Mouse (Mus musculus): ENCODE measurements around the gene Ston2. TPM values are rescaled to one million over a fixed set of nuclear protein-coding genes. Genes with fewer than 3 reads are reported as not detected.

Ston2 gene
- polyA plus RNA-seq, 1 experiment from 2014 or later, result 13.4 TPM

- Histone ChIP-seq H3K4me3 (ENCODE audit: low read length) (no peak overlapping the region), H3K27ac (ENCODE audit: low read depth, low read length) (no peak overlapping the region), H3K9ac (ENCODE audit: low read depth, low read length) (no peak overlapping the region), H3K27me3 (ENCODE audit: control insufficient read depth, insufficient read depth, low read length) (no peaks in the 10 kb centered on the region), H3K9me3 (ENCODE audit: control insufficient read depth, low read length) (no peaks in the 10 kb centered on the region), H3K36me3 (ENCODE audit: control insufficient read depth, insufficient read depth, low read length) (no peaks in the 10 kb centered on the region), H3K4me2 (replicated peaks; ENCODE audit: low read depth, low read length) (no peak overlapping the region), H3K4me1 (ENCODE audit: control insufficient read depth, insufficient read depth, low read length) (no peaks in the 10 kb centered on the region)
- WGBS, result 56% methylated on average over 4 of the region's 5 CpGs
- ATAC-seq (ENCODE audit: low FRiP score, low TSS enrichment), result no peak
Observed at GRCm38 (mm10) chr12:91709232-91709631, 79.0 kb downstream of the Ston2 start.

GRCm38 (mm10) chr12:91707807-91708206, 80.4 kb downstream of the Ston2 start:
- H3K9me3 ChIP-seq (ENCODE audit: control insufficient read depth, low read length), result no peaks in the 10 kb centered on the region
- WGBS, result 87% methylated on average over 4 of the region's 4 CpGs
- no peaks in the 10 kb centered on the region for H3K4me1 ChIP-seq (ENCODE audit: control insufficient read depth, insufficient read depth, low read length)

DNA sequence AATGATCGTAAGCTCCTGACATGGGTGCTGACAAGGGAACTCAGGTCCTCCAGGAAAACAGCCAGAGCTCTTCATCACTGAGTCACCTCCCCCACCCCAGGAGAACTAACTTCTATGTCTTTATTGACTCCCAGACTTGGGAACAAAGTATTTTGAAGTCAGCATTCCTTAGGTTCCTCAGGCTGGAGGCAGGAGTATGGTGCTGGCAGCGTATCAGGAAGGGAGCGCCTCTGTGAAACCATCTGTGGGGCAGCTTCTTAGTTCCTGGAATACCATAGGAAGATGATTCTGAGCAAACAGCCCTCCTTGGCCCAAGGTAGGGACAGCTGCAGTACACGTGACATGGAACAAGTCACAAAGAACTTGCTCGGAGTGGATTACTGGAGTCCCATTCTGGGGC, 84.7 kb downstream of the Ston2 start:
- WGBS, result 87% methylated on average over 5 of the region's 5 CpGs
- Histone ChIP-seq H3K27me3 (ENCODE audit: control insufficient read depth, insufficient read depth, low read length) (no peaks in the 10 kb centered on the region), H3K4me3 (ENCODE audit: low read length) (no peak overlapping the region), H3K36me3 (ENCODE audit: control insufficient read depth, insufficient read depth, low read length) (no peaks in the 10 kb centered on the region), H3K9me3 (ENCODE audit: control insufficient read depth, low read length) (no peaks in the 10 kb centered on the region), H3K9ac (ENCODE audit: low read depth, low read length) (no peak overlapping the region), H3K27ac (ENCODE audit: low read depth, low read length) (no peak overlapping the region), H3K4me2 (replicated peaks; ENCODE audit: low read depth, low read length) (no peak overlapping the region), H3K4me1 (ENCODE audit: control insufficient read depth, insufficient read depth, low read length) (no peaks in the 10 kb centered on the region)
- no peak for ATAC-seq (ENCODE audit: low FRiP score, low TSS enrichment)

More at GRCm38 (mm10) chr12:91707807-91708206, 80.4 kb downstream of the Ston2 start:
- no peak overlapping the region for H3K4me2 ChIP-seq (replicated peaks; ENCODE audit: low read depth, low read length)
- H3K36me3 ChIP-seq (ENCODE audit: control insufficient read depth, insufficient read depth, low read length), result no peaks in the 10 kb centered on the region
- ATAC-seq (ENCODE audit: low FRiP score, low TSS enrichment), result no peak
- H3K4me3 ChIP-seq (ENCODE audit: low read length), result no peak overlapping the region
- no peak overlapping the region for H3K27ac ChIP-seq (ENCODE audit: low read depth, low read length)
- no peaks in the 10 kb centered on the region for H3K27me3 ChIP-seq (ENCODE audit: control insufficient read depth, insufficient read depth, low read length)
- H3K9ac ChIP-seq (ENCODE audit: low read depth, low read length), result no peak overlapping the region

DNA sequence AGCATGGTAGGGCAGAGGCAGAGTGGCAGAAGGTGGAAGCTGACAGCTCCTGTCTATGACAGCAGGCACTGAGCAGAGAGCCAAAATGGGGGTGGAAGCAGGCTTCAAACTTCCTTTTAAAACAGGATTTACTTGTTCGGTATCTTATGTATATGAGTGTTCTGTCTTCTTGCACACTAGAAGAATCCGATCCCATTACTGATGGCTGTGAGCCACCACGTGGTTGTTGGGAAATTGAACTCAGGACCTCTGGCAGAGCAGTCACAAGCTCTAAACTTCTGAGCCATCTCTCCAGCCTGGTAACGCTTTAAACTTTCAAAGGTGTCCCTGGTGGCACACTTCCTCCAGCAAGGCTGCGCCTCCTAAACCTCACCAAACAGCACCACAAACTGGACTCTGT, 85.4 kb downstream of the Ston2 start:
- no peak overlapping the region for H3K9ac ChIP-seq (ENCODE audit: low read depth, low read length)
- no peak overlapping the region for H3K27ac ChIP-seq (ENCODE audit: low read depth, low read length)
- H3K4me2 ChIP-seq (replicated peaks; ENCODE audit: low read depth, low read length), result no peak overlapping the region
- ATAC-seq (ENCODE audit: low FRiP score, low TSS enrichment), result no peak
- 84% methylated on average over 5 of the region's 5 CpGs for WGBS
- H3K4me3 ChIP-seq (ENCODE audit: low read length), result no peak overlapping the region
- no peaks in the 10 kb centered on the region for H3K9me3 ChIP-seq (ENCODE audit: control insufficient read depth, low read length)
- no peaks in the 10 kb centered on the region for H3K36me3 ChIP-seq (ENCODE audit: control insufficient read depth, insufficient read depth, low read length)
- H3K4me1 ChIP-seq (ENCODE audit: control insufficient read depth, insufficient read depth, low read length), result no peaks in the 10 kb centered on the region
- H3K27me3 ChIP-seq (ENCODE audit: control insufficient read depth, insufficient read depth, low read length), result no peaks in the 10 kb centered on the region

GRCm38 (mm10) chr12:91699451-91700141, 88.6 kb downstream of the Ston2 start:
- H3K27ac ChIP-seq (ENCODE audit: low read depth, low read length), result no peak overlapping the region
- no peak overlapping the region for H3K4me2 ChIP-seq (replicated peaks; ENCODE audit: low read depth, low read length)
- no peaks in the 10 kb centered on the region for H3K36me3 ChIP-seq (ENCODE audit: control insufficient read depth, insufficient read depth, low read length)
- H3K9ac ChIP-seq (ENCODE audit: low read depth, low read length), result no peak overlapping the region
- no peaks in the 10 kb centered on the region for H3K27me3 ChIP-seq (ENCODE audit: control insufficient read depth, insufficient read depth, low read length)
- ATAC-seq (ENCODE audit: low FRiP score, low TSS enrichment), result no peak
- no peak overlapping the region for H3K4me3 ChIP-seq (ENCODE audit: low read length)
- WGBS, result 91% methylated on average over 7 of the region's 7 CpGs
- no peaks in the 10 kb centered on the region for H3K4me1 ChIP-seq (ENCODE audit: control insufficient read depth, insufficient read depth, low read length)
- no peaks in the 10 kb centered on the region for H3K9me3 ChIP-seq (ENCODE audit: control insufficient read depth, low read length)

DNA sequence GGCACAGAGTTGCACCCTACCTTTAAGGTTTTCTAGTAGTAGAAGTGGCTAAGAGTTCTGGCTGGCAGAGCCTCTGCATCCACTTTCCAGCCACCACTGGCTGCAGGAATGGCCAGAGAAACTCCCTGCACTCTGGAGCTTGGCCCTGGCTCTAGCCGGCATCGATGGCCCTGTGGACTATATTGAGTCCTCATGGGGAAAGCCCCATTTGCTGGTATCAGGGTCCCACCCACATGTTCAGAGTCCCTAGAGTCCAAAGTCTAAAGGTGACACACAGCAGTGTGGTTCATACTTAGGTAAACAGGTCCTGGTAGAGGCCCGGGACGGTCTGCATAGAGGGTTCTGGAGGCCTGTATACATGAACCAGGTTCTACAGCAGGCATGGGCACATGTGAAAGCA, 92.0 kb downstream of the Ston2 start:
- H3K27ac ChIP-seq (ENCODE audit: low read depth, low read length), result no peak overlapping the region
- ATAC-seq (ENCODE audit: low FRiP score, low TSS enrichment), result no peak
- no peak overlapping the region for H3K9ac ChIP-seq (ENCODE audit: low read depth, low read length)
- WGBS, result 96% methylated on average over 4 of the region's 4 CpGs
- H3K4me1 ChIP-seq (ENCODE audit: control insufficient read depth, insufficient read depth, low read length), result no peaks in the 10 kb centered on the region
- no peaks in the 10 kb centered on the region for H3K27me3 ChIP-seq (ENCODE audit: control insufficient read depth, insufficient read depth, low read length)
- H3K9me3 ChIP-seq (ENCODE audit: control insufficient read depth, low read length), result no peaks in the 10 kb centered on the region
- no peaks in the 10 kb centered on the region for H3K36me3 ChIP-seq (ENCODE audit: control insufficient read depth, insufficient read depth, low read length)
- H3K4me3 ChIP-seq (ENCODE audit: low read length), result no peak overlapping the region
- H3K4me2 ChIP-seq (replicated peaks; ENCODE audit: low read depth, low read length), result no peak overlapping the region

DNA sequence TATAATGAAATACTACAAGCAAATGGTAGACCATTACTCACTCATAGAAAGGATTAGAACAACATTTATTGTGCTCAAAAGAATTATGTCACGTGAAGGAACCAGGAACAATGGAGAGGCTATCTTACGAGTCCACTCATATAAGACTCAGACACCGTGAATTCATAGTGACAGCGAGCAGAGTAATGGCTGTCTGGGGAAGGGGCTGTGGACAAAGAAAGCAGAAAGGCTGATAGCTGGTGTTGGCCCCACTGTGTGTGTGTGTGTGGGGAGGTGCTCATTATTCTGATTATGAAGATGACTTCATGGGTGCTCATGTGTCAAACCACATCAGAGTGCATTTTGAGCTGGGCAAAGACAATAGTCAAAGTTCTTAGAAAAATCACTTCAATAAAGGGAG, 92.4 kb downstream of the Ston2 start:
- Histone ChIP-seq H3K36me3 (ENCODE audit: control insufficient read depth, insufficient read depth, low read length) (no peaks in the 10 kb centered on the region), H3K4me2 (replicated peaks; ENCODE audit: low read depth, low read length) (no peak overlapping the region), H3K4me1 (ENCODE audit: control insufficient read depth, insufficient read depth, low read length) (no peaks in the 10 kb centered on the region), H3K4me3 (ENCODE audit: low read length) (no peak overlapping the region), H3K9me3 (ENCODE audit: control insufficient read depth, low read length) (no peaks in the 10 kb centered on the region), H3K27me3 (ENCODE audit: control insufficient read depth, insufficient read depth, low read length) (no peaks in the 10 kb centered on the region), H3K27ac (ENCODE audit: low read depth, low read length) (no peak overlapping the region), H3K9ac (ENCODE audit: low read depth, low read length) (no peak overlapping the region)
- ATAC-seq (ENCODE audit: low FRiP score, low TSS enrichment), result no peak
- 72% methylated on average over 4 of the region's 4 CpGs for WGBS

- H3K4me1 ChIP-seq (ENCODE audit: control insufficient read depth, insufficient read depth, low read length), result no peaks in the 10 kb centered on the region
- H3K9me3 ChIP-seq (ENCODE audit: control insufficient read depth, low read length), result no peaks in the 10 kb centered on the region
- WGBS, result 31% methylated on average over 4 of the region's 4 CpGs
- no peaks in the 10 kb centered on the region for H3K27me3 ChIP-seq (ENCODE audit: control insufficient read depth, insufficient read depth, low read length)
- H3K27ac ChIP-seq (ENCODE audit: low read depth, low read length), result no peak overlapping the region
- H3K4me3 ChIP-seq (ENCODE audit: low read length), result no peak overlapping the region
- no peak for ATAC-seq (ENCODE audit: low FRiP score, low TSS enrichment)
- no peak overlapping the region for H3K9ac ChIP-seq (ENCODE audit: low read depth, low read length)
- H3K4me2 ChIP-seq (replicated peaks; ENCODE audit: low read depth, low read length), result no peak overlapping the region
- H3K36me3 ChIP-seq (ENCODE audit: control insufficient read depth, insufficient read depth, low read length), result no peaks in the 10 kb centered on the region
Observed at GRCm38 (mm10) chr12:91694748-91695147, 93.4 kb downstream of the Ston2 start.

- H3K4me2 ChIP-seq (replicated peaks; ENCODE audit: low read depth, low read length), result no peak overlapping the region
- no peak overlapping the region for H3K4me3 ChIP-seq (ENCODE audit: low read length)
- no peaks in the 10 kb centered on the region for H3K36me3 ChIP-seq (ENCODE audit: control insufficient read depth, insufficient read depth, low read length)
- H3K27me3 ChIP-seq (ENCODE audit: control insufficient read depth, insufficient read depth, low read length), result no peaks in the 10 kb centered on the region
- no peak for ATAC-seq (ENCODE audit: low FRiP score, low TSS enrichment)
- H3K9me3 ChIP-seq (ENCODE audit: control insufficient read depth, low read length), result no peaks in the 10 kb centered on the region
- H3K9ac ChIP-seq (ENCODE audit: low read depth, low read length), result no peak overlapping the region
- no peaks in the 10 kb centered on the region for H3K4me1 ChIP-seq (ENCODE audit: control insufficient read depth, insufficient read depth, low read length)
- no peak overlapping the region for H3K27ac ChIP-seq (ENCODE audit: low read depth, low read length)
- 54% methylated on average over 7 of the region's 7 CpGs for WGBS
Observed at GRCm38 (mm10) chr12:91693566-91693965, 94.6 kb downstream of the Ston2 start.

All from kidney, embryonic 14.5 days (tissue).